Mouse (Mus musculus) ES-Bruce4 (cell line): ENCODE results near the gene Gadd45b. TPM values are rescaled to one million over a fixed set of nuclear protein-coding genes. Genes with fewer than 3 reads are reported as not detected.

Source experiments
- H3K27ac ChIP-seq: 2 replicates; pipeline ENCODE4 v1.5.1; 2012; ENCODE audit warnings: low read length, inconsistent platforms; ENCODE audit not compliant: insufficient read depth
- H3K27me3 ChIP-seq: 2 replicates; pipeline ENCODE4 v1.6.1; 2012; ENCODE audit warnings: mild to moderate bottlenecking, low read length, inconsistent platforms; ENCODE audit not compliant: control insufficient read depth, poor library complexity, insufficient read depth, severe bottlenecking
- H3K36me3 ChIP-seq: 2 replicates; pipeline ENCODE4 v1.6.1; 2012; ENCODE audit warnings: inconsistent platforms, mild to moderate bottlenecking, low read length, moderate library complexity; ENCODE audit not compliant: control insufficient read depth, poor library complexity, insufficient read depth, severe bottlenecking
- H3K4me1 ChIP-seq: one replicate; pipeline ENCODE4 v1.8.1; 2011; ENCODE audit warnings: low read length; ENCODE audit not compliant: control insufficient read depth, insufficient read depth
- H3K4me3 ChIP-seq: 2 replicates; pipeline ENCODE4 v1.5.1; 2011; ENCODE audit warnings: low read depth, mild to moderate bottlenecking, low read length
- H3K9ac ChIP-seq: 2 replicates; pipeline ENCODE4 v1.6.1; 2012; ENCODE audit warnings: low read depth, mild to moderate bottlenecking, inconsistent platforms; ENCODE audit not compliant: poor library complexity, severe bottlenecking
- H3K9me3 ChIP-seq: replicated peaks from 2 replicates; pipeline ENCODE4 v1.6.1; 2012; ENCODE audit warnings: mild to moderate bottlenecking, low read length, inconsistent platforms; ENCODE audit not compliant: control insufficient read depth, poor library complexity, insufficient read depth, severe bottlenecking
- CTCF ChIP-seq: IDR thresholded peaks from one replicate; pipeline ENCODE4 v1.8.1; 2011; ENCODE audit warnings: low read depth, low read length
- EP300 ChIP-seq: IDR thresholded peaks from 2 replicates; pipeline ENCODE4 v1.6.1; 2011; ENCODE audit warnings: low read depth, low read length; ENCODE audit not compliant: insufficient read depth
- POLR2A ChIP-seq: IDR thresholded peaks from one replicate; pipeline ENCODE4 v1.8.1; 2011; ENCODE audit warnings: low read length; ENCODE audit not compliant: insufficient read depth
- polyA plus RNA-seq: library from polyadenylated mRNA; stranded (reverse); fragments of >200 nt; gene quantifications from 2 replicates; pipeline ENCODE4 v1.2.4, GENCODE M21; 2011; ENCODE audit warnings: low read depth; ENCODE audit not compliant: missing spikeins, insufficient read depth, insufficient read length

Gadd45b gene
- polyA plus RNA-seq, 1 experiment: 80.7 TPM

DNA sequence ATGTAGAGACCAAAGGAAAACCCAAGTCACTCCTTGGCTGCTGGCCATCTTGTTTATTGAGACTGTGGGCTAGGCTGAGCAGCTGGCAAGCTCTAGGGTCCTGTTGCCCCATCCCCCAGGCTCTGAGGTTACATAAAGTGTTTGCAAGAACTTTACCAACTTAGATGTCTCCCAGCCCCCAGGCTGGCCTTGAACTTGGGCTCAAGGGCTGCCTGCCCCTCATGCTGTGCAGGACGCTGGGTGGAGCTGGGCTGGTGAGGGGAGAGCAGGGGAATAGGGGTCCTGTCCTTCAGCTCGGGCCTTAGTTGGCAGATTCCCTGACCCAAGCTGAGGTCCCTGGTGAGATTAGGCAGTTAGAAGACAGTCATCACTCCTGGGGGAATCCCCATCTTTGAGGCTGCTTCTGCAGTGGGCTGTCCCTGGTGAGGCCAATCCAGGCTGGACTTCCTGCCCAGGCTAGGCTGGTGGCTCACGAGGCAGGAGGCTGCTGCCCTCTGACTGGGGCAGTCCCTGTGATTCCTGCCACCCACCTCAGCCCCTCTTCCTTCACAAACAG is 37.3 kb downstream of the Gadd45b start:
- TF ChIP-seq POLR2A: no peak
- no peak for TF ChIP-seq EP300
- TF ChIP-seq CTCF: no peak
- Histone ChIP-seq H3K9ac (no peak overlapping the region), H3K9me3 (no peaks in the 10 kb centered on the region), H3K27ac (no peak overlapping the region), H3K4me3 (no peak overlapping the region), H3K36me3 (no peaks in the 10 kb centered on the region), H3K4me1 (peaks cover 10% of the 10 kb centered on the region), H3K27me3 (no peaks in the 10 kb centered on the region)

- no peaks in the 10 kb centered on the region for H3K36me3 ChIP-seq
- H3K9ac ChIP-seq: no peak overlapping the region
- TF ChIP-seq POLR2A (no peak), CTCF (no peak), EP300 (no peak)
- H3K9me3 ChIP-seq: no peaks in the 10 kb centered on the region
- no peaks in the 10 kb centered on the region for H3K27me3 ChIP-seq
- H3K4me3 ChIP-seq: no peak overlapping the region
- no peak overlapping the region for H3K27ac ChIP-seq
- H3K4me1 ChIP-seq: peaks cover 8% of the 10 kb centered on the region
Observed at GRCm38 (mm10) chr10:80968106-80968505, 38.2 kb downstream of the Gadd45b start.

DNA sequence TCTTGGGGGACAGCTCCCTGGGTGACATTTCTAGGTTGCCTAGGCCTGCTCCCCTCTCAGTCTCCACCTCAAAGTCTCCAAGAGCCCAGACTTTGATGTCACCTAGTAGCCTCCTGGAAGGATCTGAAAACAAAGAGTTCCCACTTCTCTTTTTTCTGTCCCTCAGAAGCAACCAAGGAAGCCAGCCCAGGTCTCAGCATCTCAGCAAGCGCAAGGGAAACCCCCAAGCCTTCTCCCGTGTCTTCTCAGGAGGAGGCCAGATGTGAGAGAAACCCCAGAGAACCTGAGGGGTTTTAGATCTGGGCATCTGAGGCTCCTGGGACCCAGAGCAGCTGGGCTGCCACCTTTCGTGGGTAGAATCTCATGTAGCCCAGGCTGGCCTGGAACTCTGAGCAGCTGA is 39.4 kb downstream of the Gadd45b start:
- Histone ChIP-seq H3K36me3 (no peaks in the 10 kb centered on the region), H3K4me1 (peaks cover 2% of the 10 kb centered on the region), H3K9ac (no peak overlapping the region), H3K9me3 (no peaks in the 10 kb centered on the region), H3K27me3 (no peaks in the 10 kb centered on the region), H3K4me3 (no peak overlapping the region), H3K27ac (no peak overlapping the region)
- TF ChIP-seq CTCF (no peak), EP300 (no peak), POLR2A (no peak)

GRCm38 (mm10) chr10:80970159-80970558 is 40.3 kb downstream of the Gadd45b start:
- Histone ChIP-seq H3K9me3 (no peaks in the 10 kb centered on the region), H3K9ac (no peak overlapping the region), H3K4me1 (peaks cover 2% of the 10 kb centered on the region), H3K4me3 (no peak overlapping the region), H3K27ac (no peak overlapping the region), H3K36me3 (no peaks in the 10 kb centered on the region), H3K27me3 (no peaks in the 10 kb centered on the region)
- TF ChIP-seq POLR2A: no peak
- no peak for TF ChIP-seq EP300
- TF ChIP-seq CTCF: no peak

DNA sequence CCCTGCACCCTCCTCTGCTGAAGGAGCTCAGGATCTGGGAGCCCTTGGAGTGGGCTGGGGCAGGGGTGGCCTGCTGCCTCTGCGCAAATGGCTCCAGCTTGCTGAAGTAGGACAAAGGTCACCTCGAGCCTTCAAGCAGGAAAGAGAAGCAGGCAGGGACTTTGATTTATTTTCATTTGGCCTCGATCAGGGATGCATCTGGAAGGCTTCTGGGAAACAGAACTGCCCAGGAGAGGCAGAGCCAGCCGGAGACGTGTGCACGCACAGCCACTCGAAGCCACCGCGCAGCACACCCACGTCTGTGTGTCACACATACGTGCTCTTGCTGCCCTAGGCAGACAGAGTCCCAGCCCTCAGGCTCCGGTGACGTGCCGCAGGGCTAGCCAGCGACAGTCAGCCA is 41.7 kb downstream of the Gadd45b start:
- Histone ChIP-seq H3K9ac (no peak overlapping the region), H3K4me3 (no peak overlapping the region), H3K4me1 (no peaks in the 10 kb centered on the region), H3K9me3 (peaks cover 3% of the 10 kb centered on the region; the same call in 1 of the 2 replicates), H3K36me3 (no peaks in the 10 kb centered on the region), H3K27me3 (no peaks in the 10 kb centered on the region), H3K27ac (no peak overlapping the region)
- no peak for TF ChIP-seq CTCF
- no peak for TF ChIP-seq POLR2A
- no peak for TF ChIP-seq EP300

GRCm38 (mm10) chr10:80972071-80972987 is 42.5 kb downstream of the Gadd45b start:
- peaks cover 3% of the 10 kb centered on the region; the same call in 1 of the 2 replicates for H3K9me3 ChIP-seq
- no peaks in the 10 kb centered on the region for H3K4me1 ChIP-seq
- no peak for TF ChIP-seq CTCF
- no peak for TF ChIP-seq EP300
- TF ChIP-seq POLR2A: no peak
- H3K27ac ChIP-seq: no peak overlapping the region
- H3K9ac ChIP-seq: no peak overlapping the region
- no peaks in the 10 kb centered on the region for H3K36me3 ChIP-seq
- H3K27me3 ChIP-seq: no peaks in the 10 kb centered on the region
- no peak overlapping the region for H3K4me3 ChIP-seq
